Mouse (Mus musculus) heart, postnatal 0 days (tissue): ENCODE measurements around the gene Dnpep.

Source experiments
- CTCF ChIP-seq: IDR thresholded peaks from 2 replicates; pipeline ENCODE4 v1.5.1; 2016; ENCODE audit warnings: antibody characterized with exemption, control low read depth, low read depth
- EP300 ChIP-seq: IDR thresholded peaks from 2 replicates; pipeline ENCODE4 v1.6.1; 2016; ENCODE audit warnings: antibody characterized with exemption, low read depth

GRCm38 (mm10) chr1:75317241-75318201 is at the start of gene Dnpep:
- TF ChIP-seq EP300 (no peak; the same call in 1 of the 2 replicates), CTCF (peak; percentile 73)
